Mouse (Mus musculus) T-helper 2 cell (primary cell): ENCODE results near the gene Sipa1l3.

Experiments
- in situ Hi-C: fragments of 300-600 bp; cut with MboI, MseI; formaldehyde crosslinking; loops from one replicate; pipeline ENCODE4 v1.15.1; 2025; ENCODE audit warnings: high pct_unique_total_duplicates

Gene Sipa1l3

GRCm38 (mm10) chr7:29419836-29420235, 98.6 kb downstream of the Sipa1l3 start:
- in situ Hi-C loops: loop anchor here (25.0 kb wide), 1 partner anchor 1092 kb away; no protein-coding TSS in a partner anchor

GRCm38 (mm10) chr7:29418231-29418630, 100.2 kb downstream of the Sipa1l3 start:
- in situ Hi-C loops: loop anchor here (25.0 kb wide), 1 partner anchor 1094 kb away; no protein-coding TSS in a partner anchor

- in situ Hi-C loops: loop anchor here (25.0 kb wide), 1 partner anchor 1095 kb away; no protein-coding TSS in a partner anchor
Observed at GRCm38 (mm10) chr7:29417332-29418069, 100.9 kb downstream of the Sipa1l3 start.

GRCm38 (mm10) chr7:29416906-29417305, 101.5 kb downstream of the Sipa1l3 start:
- in situ Hi-C loops: loop anchor here (25.0 kb wide), 1 partner anchor 1095 kb away; no protein-coding TSS in a partner anchor

GRCm38 (mm10) chr7:29411838-29412580, 106.4 kb downstream of the Sipa1l3 start:
- in situ Hi-C loops: loop anchor here (25.0 kb wide), 1 partner anchor 1100 kb away; no protein-coding TSS in a partner anchor

GRCm38 (mm10) chr7:29411216-29411816, 107.1 kb downstream of the Sipa1l3 start:
- in situ Hi-C loops: loop anchor here (25.0 kb wide), 1 partner anchor 1101 kb away; no protein-coding TSS in a partner anchor

- in situ Hi-C loops: loop anchor here (25.0 kb wide), 1 partner anchor 1102 kb away; no protein-coding TSS in a partner anchor
Observed at GRCm38 (mm10) chr7:29410402-29410801, 108.0 kb downstream of the Sipa1l3 start.

- in situ Hi-C loops: loop anchor here (25.0 kb wide), 1 partner anchor 1105 kb away; no protein-coding TSS in a partner anchor
Observed at GRCm38 (mm10) chr7:29406855-29407254, 111.6 kb downstream of the Sipa1l3 start.

GRCm38 (mm10) chr7:29404126-29404525, 114.3 kb downstream of the Sipa1l3 start:
- in situ Hi-C loops: loop anchor here (25.0 kb wide), 1 partner anchor 1108 kb away; no protein-coding TSS in a partner anchor

GRCm38 (mm10) chr7:29402015-29402414, 116.4 kb downstream of the Sipa1l3 start:
- in situ Hi-C loops: loop anchor here (25.0 kb wide), 1 partner anchor 1110 kb away; no protein-coding TSS in a partner anchor

- in situ Hi-C loops: loop anchor here (25.0 kb wide), 1 partner anchor 1112 kb away; no protein-coding TSS in a partner anchor
Observed at GRCm38 (mm10) chr7:29400451-29400850, 118.0 kb downstream of the Sipa1l3 start.

- in situ Hi-C loops: no loop called here
Observed at GRCm38 (mm10) chr7:29399056-29399455, 119.4 kb downstream of the Sipa1l3 start.

GRCm38 (mm10) chr7:29397486-29397885, 121.0 kb downstream of the Sipa1l3 start:
- in situ Hi-C loops: no loop called here

- in situ Hi-C loops: no loop called here
Observed at GRCm38 (mm10) chr7:29396943-29397340, 121.5 kb downstream of the Sipa1l3 start.

- in situ Hi-C loops: no loop called here
Observed at GRCm38 (mm10) chr7:29396216-29396942, 122.1 kb downstream of the Sipa1l3 start.

GRCm38 (mm10) chr7:29395179-29395578, 123.3 kb downstream of the Sipa1l3 start:
- in situ Hi-C loops: no loop called here

- in situ Hi-C loops: no loop called here
Observed at GRCm38 (mm10) chr7:29393292-29393691, 125.1 kb downstream of the Sipa1l3 start.

GRCm38 (mm10) chr7:29392805-29393204, 125.6 kb downstream of the Sipa1l3 start:
- in situ Hi-C loops: no loop called here

- in situ Hi-C loops: no loop called here
Observed at GRCm38 (mm10) chr7:29391761-29392512, 126.5 kb downstream of the Sipa1l3 start.

- in situ Hi-C loops: no loop called here
Observed at GRCm38 (mm10) chr7:29391112-29391760, 127.2 kb downstream of the Sipa1l3 start.
